Mouse (Mus musculus): ENCODE data around the gene Slx4ip.

DNA sequence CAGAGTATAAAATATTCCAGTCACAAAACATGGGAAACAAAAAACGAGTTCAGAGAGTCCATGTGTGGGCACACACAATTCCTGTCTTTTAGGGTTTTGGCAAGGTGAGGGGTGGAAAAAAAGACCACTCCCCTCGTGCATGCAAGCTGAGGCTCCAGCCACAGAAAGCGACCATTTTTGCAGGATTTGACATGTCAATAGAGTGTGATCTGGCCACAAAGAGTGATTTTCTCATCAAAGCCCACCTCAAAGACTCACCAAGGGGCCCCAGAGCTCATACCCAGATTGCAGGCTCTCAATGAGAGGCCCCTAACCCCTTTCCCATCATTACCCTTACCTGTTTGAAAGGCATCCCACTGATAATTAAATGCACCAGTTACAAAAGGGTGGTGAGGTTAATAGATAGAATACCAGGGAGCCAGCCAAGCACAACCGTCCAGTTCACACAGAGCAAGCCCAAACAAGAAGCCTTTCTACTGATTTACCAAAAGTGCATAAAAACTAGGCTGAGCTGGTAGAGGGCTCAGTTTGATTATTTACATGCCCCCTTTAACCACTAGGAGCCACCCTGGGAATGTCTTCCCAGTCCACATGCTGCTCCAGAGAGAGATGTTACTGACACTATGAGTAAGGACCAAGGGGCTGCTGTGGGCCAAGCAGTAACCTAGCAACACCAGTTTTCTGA lies 219.3 kb downstream of the Slx4ip start:
- TF ChIP-seq CTCF (IDR thresholded peaks at IDR 0.05; ENCODE audit: low read depth, low read length) (no peak), POLR2A (IDR thresholded peaks at IDR 0.05; ENCODE audit: extremely low read depth, insufficient read depth, low read length) (no peak)

Data from liver, adult 2 months (tissue).